Mouse (Mus musculus) layer of hippocampus, postnatal 10 days (tissue): Measurements from ENCODE around the gene Mrpl17. TPM values are rescaled to one million over a fixed set of nuclear protein-coding genes. Genes with fewer than 3 reads are reported as not detected.
A peak's percentile ranks its signal among the peaks of the same experiment; 100 is the strongest.

ENCODE experiments used
- DNase-seq, 2 experiments: peaks; one replicate each; pipeline ENCODE4 v3.0.0; 2021; ENCODE audit warnings: low spot score in 2 of 2
- total RNA-seq, 2 experiments: library from RNA; stranded (reverse); gene quantifications; 2 replicates each; pipeline ENCODE4 v1.2.3; 2021

The Mrpl17 gene
- total RNA-seq, 2 experiments from 2014 or later: 107 to 112 TPM

DNA sequence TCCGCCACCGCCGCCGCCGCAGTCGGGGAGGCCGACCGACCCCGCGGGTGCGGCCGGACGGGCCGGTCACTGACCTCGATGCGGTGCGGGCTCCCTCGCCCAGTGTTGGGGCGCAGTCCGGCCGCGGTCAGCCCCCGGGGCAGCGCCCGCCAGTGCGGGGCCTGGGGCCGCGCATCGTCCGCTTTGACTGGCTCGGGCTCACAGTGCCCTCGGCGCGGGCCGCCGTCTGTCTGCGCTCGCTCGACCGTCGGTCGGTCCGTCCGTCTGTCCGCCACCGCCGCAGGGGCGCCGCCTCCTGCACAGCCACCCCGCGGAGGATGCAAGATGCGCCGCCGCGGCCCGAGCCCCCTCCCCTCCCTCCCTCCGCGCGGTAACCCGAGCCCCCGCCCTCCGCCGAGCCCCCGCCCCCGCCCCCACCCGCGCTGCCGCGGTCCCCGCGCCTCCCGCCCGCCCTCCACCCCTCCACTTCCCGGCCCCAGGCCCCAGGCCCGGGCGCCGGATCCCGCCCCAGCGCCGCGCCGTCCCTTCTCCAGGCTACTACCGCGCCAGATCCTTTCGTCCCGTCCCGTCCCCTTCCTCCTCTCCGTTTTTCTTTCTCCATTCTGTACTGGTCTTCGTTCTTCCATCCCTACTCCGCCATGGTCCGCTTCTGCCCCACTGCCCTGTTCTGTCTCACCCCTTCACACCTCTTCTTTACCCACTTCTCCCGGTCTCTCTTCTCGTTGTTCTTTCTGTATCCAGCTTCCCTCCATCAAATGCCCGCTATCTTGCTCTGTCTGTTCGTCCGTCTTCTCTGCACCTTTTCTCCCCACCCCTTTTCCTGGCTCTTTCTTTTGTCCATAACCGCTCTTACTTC, 23.4 kb downstream of the Mrpl17 start, which contains the start of gene Dchs1:
Dchs1 (minus strand) TSS at position 370 of the 856 bp plus-strand sequence.
- DNase-seq: peak; percentile 55 to 64

DNA sequence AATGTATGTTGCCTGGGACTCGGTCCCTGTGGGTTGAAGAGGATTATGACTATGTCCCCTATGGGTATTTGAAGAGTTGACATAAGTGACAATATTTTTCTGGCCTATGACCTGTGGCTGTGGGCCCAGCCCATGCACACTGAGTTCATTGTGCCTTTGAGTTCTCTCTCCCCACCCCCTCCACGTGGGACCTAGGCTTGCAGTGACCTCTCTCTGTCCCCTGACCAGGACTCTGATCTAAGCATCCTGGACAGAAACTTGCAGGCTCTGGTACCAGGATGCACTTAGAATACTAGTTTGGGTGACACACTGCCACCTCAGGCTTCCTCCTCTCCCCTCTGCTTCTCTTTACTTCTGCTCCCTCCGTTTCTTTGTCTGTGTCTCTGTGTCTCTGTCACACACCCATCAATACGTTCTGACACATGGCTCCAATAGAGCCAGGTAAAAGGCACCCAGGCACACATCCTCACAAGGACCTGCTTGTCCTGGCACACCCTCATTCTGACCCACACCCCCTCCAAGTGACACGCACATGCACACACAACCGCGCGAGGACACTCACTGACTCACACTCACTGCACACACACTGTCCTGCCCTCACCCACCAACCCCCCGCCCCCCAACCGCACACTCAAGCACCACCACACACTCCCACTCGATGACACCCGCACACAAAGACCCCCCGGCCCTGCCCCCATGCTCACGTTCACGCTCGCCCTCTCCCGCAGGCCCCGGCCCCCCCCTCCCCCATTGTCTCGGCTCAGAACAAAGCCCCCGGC, 24.2 kb downstream of the Mrpl17 start:
- DNase-seq: peak in 1 of 2 experiments; percentile 25

DNA sequence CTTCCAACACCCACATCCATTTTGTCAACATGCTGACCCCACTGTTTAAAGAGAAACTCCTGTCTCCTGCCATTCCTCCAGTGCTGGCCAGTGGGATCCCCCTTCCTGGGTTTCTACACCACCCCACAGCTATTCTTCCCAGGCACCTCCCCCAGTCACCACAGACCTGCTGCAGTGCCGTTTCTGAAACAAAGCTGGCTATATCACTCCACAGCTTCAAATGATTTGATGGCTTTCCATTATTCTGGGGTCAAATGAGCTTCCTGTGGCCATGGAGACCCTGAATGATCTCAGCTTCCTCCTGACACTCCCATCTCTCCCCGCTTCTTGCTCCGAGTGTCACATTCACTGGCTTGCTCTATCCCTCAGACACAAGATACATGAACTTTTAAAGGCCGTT, 26.3 kb downstream of the Mrpl17 start:
- DNase-seq: no peak

DNA sequence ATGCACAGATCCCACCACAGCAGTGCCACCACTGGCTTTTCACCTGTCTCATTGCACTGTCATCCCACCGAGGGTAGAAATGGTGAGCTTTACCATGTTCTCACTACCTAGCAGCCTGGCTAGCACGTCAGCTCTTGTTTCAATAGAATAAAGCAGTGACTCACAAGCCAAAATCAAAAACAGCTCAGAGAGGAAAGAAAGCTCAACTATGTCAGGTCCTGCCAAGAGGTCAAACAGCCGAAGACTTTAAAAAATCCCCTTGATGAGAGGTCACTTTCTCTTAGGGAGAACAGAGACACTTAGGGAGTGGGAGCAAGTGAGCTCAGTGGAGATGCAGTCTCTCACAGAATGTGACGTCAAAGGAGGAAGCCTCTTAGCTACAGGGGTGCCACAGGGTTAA, 27.0 kb downstream of the Mrpl17 start:
- no peak for DNase-seq

DNA sequence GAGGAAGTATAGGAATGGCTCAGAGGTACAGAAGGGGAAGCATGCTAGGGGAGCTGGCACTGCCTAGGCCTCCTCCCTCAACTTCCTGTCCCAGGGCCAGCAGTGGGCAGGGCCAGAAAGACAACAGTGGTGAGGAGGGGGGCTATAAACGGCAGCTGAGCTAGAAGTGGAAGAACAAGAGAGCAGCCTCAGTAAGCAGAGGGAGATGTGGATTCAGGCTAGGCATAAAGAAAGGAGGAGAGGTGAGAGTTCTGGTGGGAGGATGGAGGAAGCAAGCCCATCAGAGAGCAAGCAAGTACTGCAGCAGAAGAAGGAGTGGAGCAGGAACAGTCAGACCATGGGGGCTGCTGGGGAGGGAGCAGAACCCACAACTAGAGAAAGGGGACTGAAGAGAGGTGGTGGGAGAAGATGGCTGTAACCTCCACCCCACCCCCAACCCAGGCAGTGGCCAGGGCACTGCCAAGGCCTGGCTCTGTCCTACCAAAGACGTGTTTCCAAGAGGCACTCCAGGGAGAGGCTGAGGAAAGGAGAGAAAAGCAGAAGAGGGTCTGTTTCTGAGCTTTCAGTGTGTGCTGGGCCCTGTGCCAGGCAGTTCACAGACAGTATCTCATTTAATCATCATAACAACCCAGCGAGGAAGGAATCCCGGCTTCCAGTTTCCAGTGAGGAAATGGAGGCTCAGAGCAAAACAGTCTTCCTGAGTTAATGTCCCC, 32.2 kb downstream of the Mrpl17 start:
- DNase-seq: peak in 1 of 2 experiments; percentile 51

DNA sequence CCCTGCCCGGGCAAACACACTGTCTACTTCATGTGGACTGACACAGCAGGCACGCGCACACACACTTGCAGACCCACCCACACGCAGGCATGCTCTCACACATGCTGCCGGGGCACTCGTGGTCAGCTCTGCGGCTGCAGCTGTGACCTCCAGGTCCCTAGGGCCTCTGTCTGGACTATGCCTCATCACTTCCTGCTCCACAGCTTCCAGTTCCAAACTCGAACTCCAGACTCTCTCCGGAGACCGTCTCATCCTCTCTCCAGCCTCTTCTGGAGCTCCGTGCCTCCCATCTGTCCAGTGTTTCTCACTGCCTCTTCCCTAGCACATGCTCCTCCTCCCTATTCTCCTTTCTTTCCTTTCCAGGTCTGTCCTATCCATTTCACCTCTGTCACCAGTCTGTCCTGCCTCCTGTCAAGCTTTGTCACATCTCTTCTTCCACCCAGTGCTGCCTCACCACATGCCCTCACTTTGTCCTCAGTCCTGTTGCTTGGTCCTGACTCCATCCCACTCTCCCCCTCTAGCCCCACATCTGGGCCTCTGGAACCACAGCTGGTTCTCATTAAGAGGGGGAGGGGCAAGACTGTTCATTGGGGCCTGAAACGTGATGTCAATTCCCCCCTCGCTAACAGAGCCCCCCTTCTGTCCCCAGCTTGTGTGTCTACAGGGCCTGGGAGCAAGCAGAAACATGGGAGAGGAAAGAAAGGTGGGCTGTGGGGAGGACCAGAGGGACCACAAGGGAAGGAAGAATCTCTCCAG, 32.9 kb downstream of the Mrpl17 start:
- no peak for DNase-seq

DNA sequence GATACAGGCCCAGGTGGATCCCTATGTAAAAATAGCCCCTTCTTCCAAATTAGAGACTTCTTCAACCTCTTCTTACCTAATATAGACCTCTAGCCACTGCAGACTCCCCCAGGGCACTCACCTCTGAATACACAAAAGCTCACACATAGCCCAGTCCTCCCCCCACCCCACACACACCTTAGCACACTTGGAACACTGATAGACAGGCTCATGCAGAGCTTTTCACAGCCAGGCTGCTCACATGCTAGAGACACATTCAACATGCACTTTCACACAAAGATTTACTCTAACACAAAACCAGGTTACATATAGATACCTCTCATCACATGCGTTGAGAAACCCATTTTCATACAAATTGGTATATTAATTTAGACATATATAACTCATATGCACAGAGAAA, 33.6 kb downstream of the Mrpl17 start:
- DNase-seq: no peak

DNA sequence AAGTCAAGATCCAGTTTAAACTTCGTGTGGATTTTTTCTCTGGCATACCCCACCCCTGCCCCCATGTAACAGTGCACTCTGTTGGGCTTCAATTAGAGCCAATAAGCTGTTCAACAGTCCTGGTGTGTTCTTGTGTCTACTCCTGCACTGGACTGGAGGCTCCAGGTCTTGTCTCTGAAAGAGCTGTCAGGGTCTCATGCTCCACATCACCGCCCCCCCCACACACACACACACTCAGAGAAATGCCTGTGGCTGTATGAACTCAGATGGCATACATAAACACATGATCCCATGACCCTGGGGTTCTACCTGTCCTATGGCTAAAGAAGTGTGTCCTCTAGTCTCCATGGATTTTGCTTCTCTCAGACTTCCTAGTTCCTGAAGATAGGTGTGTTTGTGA, 34.9 kb downstream of the Mrpl17 start:
- no peak for DNase-seq

DNA sequence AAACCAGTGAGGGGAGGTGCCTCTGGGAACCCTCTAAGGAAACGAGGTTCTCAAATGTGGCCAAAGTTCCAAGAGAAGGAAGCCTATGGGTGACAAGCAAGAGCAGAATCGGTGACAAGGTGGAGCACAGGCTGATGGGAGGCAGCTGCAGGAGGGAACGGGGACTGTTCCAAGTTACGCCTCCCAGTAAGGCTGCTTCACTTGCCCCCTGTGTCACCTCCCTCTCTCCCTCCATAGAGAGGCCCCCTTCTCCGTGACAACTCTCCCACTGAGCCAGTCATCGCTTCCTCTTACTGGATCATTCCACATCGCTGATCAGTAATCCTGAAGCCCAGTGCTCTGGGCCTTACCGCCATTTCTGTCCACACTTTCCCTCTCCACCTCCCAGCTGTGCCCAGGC, 36.2 kb downstream of the Mrpl17 start:
- no peak for DNase-seq

DNA sequence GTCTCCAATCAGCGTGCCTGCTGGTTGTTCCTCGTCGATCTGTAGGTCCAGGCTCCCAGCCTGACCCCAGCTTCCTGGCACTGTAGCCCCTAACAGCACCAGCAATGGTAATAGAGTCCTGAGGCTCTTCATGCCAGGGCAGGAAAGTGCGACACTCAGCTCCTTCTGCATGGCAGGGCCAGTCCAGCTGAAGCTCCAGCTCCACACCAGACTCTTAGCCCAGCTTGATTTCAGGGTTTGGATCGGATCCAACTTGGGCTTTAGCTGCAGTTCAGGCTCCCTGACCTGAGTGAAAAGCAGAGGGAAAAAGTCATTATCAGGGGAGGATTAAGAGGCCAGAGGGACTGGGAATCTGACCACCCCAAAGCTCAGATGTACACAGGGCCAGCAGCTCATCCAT, 37.9 kb downstream of the Mrpl17 start:
- DNase-seq: no peak

DNA sequence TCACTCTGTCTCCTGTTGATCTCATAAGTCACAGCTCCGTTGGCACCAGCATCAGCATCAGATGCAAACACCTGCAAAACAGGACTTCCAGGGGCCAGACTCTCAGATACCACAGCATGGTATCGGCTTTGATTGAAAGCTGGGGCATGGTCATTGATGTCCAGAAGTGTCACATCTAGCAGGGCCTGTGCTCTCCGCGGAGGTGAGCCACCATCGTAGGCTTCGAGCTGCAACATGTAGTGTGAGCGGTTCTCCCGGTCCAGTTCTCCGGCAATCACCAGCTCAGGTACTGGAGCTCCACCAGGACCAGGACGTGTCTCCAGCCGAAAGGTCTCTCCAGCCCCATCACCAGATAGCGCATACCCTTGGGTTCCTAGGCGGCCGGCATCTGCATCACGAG, 38.6 kb downstream of the Mrpl17 start:
- DNase-seq: no peak

DNA sequence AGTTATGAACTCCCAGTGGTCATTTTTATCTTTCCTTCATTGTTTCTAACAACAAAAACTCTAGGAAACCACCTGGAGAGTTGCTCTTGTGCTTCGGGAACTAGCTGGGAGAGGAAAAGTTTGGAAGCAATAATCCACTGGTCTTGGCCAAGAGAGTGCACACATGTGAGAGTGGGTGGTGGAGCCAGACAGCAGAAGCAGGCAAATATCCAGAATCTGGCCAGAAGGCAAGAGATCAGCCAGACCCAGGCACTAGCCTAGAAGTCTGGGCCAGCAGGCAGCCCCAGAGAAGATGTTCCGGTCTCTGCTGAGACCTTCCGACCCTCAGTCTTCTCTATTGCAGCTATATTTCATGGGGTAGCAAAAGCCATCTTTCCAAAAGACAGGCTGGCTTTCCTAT, 40.9 kb downstream of the Mrpl17 start:
- DNase-seq: no peak

DNA sequence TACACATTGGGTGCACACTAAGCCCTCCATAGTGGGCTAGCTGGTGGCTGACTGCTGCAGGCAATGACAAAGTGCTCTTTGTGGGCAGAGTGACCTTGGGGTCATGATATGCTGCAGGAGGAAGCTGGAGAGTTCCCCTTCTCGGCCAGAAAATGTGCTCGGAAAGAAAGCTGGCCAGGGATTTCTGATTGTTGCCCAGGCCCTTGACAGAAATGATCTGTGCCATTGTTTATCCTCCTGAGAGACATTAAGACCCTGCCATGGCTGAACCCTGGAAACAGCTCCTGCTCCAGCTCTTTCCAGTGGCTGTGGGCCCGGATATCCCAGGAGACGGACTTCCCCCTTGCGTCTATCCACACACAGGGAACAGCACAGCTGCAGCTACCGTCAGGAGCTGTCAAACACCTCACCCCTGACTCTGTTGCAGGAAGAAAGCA, 43.2 kb downstream of the Mrpl17 start:
- no peak for DNase-seq

DNA sequence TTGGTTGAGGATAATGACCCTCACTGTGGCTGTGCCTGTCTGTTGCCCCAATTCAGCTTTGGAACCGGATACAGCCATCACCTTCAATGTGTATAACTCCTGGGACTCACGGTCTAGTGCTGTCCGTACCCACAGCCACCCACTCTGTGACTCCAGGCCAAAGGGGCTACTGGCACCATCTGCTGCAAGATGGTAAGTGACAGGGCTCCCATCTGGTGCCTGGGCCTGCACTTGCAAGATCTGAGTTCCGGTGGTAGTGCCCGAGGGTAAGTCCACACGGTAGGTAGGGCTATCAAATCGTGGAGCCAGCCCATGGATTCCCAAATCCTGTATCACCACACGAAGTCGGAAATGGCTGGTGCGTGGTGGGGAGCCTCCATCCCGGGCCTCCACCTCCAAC, 46.6 kb downstream of the Mrpl17 start:
- DNase-seq: no peak

DNA sequence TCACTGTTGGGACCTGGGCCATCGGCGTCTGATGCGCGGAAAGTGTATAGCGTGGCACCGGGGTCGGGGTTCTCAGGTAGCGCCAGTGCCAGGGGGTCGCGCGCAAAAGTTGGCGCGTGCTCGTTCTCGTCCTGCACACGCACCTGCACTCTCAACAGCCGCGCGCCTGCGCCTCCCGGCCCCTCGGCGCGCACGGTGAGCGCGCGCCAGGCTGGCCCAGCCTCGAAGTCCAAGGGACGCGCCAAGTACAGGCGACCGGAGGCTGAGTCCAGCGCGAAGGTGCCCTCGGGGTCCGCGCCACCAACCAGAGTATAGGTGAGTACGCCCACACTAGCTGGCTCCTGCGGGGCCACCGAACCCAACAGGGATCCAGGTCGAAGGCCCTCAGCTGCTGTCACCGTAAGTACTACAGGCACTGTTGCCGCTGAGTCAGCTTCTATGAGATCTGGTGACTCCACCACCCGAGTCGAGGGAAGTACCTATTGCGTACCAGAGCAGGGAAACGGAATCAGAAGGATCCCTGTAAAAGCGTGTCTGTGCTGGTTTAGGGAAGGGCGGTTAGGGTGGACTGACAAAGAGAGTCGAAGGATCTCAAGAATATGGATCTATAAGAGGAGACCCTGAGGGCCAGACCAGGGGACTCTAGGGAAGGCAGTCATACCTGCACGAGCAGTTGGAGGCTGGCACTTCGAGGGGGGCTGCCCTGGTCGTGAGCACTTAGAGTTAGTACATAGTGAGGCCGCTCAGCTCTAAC, 48.2 kb downstream of the Mrpl17 start:
- no peak for DNase-seq

DNA sequence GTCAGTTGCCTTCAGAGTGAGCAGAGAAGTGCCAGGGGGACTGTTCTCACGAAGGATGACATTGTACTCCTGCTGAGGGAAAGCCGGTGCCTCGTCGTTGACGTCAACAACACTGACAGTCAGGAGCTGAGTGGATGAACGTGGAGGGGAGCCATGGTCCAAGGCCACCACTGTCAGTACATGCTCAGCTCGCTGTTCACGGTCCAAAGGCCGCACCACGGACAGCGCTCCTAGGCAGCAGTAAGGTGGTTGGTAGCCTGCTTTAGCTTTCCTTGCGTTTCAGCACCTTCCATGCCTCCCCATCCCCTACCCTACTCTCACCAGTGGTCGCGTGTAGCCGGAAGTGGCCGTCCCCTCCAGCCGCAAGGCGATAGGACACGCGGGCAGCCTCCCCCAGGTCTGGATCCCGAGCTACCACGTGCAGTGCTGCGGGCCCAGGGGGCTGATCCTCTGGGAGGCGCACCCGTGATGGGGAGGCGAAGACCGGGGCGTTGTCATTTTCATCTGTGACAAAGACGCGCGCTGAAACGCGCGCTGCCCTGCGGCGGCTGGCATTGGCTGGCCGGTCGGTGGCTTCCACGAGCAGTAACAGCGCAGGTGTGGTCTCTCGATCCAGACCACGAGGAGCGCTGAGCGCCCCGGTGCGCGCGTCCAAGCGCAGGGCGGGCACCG, 49.0 kb downstream of the Mrpl17 start:
- peak in 1 of 2 experiments; percentile 31 for DNase-seq

DNA sequence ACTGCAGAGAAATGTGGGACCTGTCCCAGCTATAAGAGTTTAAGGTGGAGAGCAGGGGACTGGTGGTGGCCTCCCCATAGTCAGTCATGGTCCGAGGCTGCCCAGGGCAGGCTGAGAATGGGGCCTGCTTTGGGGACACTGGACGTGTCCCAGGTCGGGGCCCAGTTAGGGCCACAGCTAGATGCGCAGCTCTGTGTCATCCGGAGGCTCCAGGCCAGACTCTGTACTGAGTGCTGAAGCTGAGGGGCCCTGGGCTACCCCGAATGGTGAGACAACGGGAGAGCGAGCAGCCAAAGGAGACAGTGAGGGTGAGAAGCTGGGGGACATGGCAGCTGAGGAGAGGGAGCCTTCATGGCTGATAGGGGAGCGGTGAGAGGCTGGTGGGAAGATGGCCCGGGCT, 57.6 kb downstream of the Mrpl17 start:
- DNase-seq: no peak
